Mouse (Mus musculus): ENCODE measurements around the gene Ldlrad3. TPM values are rescaled to one million over a fixed set of nuclear protein-coding genes. Genes with fewer than 3 reads are reported as not detected.

Gene Ldlrad3
- total RNA-seq, 1 experiment from 2014 or later: 8.8 TPM

- DNase-seq: no peak
These were observed 875 bp downstream of the Ldlrad3 start for GRCm38 (mm10) chr2:102185069-102185950.

DNA sequence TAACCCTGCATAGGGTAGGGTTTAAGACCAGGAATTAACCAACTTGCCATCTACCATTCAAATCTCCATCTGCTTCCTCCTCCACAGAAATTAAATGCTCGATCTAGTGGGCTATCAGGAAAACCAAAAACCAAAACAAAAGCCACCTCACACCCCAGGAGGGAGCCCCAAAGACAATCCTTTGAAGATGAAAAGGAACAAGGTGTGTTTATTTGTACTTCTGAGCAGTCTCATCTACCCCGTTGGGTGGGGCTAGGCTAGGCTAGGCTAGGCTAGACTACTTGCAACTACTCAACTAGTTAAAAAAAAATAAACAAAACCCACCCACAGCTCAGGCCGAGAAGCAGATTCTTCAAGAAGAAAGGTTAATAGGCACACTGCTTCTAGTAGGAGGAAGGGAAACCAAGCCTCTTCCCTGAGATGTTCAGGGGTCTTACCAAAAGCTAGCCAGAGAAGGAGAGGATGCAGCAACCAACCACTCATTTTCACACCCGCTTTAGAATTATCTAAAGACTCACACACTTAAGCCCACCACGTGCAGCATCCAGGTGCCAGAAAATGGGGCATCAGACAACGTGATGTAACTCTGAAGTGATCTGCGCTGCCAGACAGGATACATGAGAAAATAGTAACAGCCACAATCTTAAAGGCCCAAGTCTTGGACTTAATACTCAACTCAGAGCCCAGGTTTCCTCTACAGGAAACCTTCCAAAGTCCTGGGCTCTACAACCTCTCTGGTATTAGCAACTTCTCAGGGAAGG, 2.3 kb downstream of the Ldlrad3 start:
- DNase-seq: no peak

DNA sequence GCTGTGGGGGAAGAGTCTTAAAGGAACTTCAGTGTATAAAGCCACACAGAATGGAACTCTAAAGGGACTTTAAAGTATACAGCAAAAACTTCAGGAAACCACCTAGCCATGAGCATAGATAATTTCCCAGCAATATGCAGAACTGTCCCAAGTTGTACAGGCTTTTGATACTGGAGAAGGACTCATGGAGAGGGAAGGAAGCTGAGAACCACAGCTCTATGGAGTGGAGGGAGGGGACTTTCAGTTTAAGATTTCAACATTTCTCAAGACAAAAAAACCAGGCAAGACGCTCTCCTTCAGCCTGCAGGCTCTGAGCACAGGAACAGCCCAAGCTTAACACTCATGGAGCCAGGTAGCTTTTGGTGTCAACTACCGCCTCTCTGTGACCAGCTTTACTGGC, 4.7 kb downstream of the Ldlrad3 start:
- DNase-seq: no peak

GRCm38 (mm10) chr2:102176434-102176772, 9.8 kb downstream of the Ldlrad3 start:
- no peak for DNase-seq

DNA sequence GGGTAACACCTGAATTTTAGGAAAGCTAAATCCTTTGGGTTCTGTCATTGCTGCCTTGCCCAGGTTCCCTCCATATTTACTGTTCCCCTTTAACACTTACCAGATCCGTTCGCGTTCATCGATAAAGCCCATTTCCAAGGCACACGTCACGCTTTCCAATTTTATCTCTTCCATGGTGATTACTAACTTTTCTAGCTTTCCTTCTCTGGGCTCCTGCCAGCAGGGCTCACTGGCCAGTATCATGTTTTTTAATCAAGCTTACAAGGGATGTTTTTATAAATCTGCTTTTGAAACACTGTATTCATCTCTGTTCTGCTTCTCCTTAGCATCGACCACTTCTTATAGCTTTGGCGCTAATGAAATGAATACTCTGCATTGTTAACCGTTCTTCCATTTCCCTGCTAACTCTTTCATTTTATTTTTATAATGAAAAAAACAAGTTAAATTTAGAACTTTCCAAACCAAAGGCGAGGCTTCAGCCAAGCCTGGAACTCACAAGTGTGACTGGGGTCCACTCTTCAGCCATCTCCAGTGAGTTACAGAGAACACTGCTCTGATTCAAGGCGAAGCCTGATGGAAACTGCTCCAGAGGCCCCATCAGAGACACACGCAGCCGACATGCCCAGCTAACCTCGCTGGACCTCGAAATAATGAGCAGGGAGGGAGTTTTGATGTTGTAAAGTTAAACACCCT, 10.3 kb downstream of the Ldlrad3 start:
- DNase-seq: no peak

DNA sequence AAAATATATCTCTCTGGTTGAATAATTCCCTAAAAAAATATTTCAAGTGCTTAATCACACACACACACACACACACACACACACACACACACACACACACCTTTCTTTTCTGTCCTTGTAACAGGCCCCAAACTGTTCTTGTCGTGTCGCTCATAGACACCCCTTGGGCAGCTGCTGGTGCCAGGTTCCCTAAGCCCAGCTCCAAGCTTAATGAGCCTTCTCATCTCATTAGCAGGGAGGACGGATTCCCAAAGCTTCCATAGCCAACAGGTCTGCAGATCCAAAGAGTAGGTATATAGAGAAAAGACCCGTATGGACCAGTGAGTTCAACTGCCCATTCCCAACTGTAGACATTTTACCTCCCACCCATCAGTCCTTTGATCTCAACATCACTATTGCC, 13.7 kb downstream of the Ldlrad3 start:
- no peak for DNase-seq

- peak; percentile 53 for DNase-seq
These were observed 19.4 kb downstream of the Ldlrad3 start for GRCm38 (mm10) chr2:102166550-102167325.

DNA sequence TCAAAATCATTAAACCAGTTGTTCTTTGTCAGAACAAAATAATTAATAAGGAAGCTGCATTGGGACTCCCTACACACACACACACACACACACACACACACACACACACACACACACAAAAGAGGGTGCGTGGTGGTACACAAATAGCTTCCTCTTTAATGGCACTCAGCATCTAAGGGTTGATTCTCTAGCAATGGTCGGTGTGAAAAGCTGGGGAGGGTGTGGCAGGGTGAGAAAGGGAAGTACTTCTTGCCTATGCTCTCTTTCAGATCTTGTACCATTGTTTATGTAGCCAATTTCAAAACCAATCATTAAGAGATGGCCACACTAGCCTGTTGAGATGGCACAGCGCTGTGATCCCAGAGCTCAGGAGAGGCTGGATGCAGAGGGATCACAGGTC, 23.1 kb downstream of the Ldlrad3 start:
- DNase-seq: no peak

- no peak for DNase-seq
These were observed 28.6 kb downstream of the Ldlrad3 start for GRCm38 (mm10) chr2:102157555-102157954.

- no peak for DNase-seq
These were observed 29.2 kb downstream of the Ldlrad3 start for GRCm38 (mm10) chr2:102157010-102157409.

DNA sequence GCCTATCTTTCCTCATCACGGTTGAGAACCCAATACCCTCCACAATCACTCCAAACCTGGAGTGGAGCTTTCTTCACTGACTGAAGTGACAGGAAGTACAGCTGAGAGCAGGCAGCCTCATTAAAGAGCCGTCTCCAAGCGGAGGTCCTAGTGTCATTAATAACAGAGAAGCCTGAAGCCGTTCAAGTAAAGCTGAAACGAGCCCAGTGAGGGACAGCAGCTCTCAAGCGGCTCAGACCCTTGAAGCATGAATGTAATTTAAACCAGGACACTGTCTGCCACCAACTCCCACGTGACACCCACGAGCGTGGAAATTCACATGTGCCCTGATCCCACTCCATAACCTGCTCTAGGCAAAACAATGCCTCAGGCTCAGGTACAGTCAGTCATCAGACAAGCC, 29.7 kb downstream of the Ldlrad3 start:
- DNase-seq: no peak

DNA sequence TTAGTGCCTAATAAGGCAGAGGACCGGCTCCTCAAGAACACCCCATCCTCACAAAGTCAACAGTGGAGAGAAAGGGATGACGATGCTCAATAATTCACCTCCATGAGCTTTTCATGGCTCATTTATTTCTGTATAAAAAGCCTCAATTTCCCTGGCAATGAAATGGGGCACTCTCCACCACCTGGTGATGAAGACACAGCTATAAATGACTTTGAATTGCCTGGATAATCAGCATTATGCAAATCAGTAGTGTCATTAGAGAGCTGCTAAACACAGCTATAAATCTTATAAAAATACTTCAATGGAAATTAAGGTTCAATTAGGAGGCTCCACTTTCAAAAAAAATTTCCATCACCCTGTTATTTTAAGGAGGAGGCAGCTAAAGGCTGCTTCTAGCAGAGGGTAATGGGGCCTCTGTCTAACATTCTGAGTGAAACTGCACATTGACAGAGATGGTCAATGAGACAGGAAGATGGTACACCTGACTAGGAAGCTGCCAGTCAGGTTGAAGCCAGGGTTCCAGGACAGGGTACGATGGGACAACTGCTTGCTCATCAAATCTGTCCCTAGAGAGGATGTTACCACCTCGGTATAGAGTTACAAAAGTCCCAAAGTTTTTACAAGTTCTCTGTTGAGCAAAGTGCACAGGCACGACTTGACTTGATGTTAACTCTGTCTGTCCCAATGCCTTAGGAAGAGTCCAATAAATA, 30.7 kb downstream of the Ldlrad3 start:
- DNase-seq: no peak

- DNase-seq: no peak
These were observed 31.4 kb downstream of the Ldlrad3 start for GRCm38 (mm10) chr2:102154771-102155211.

- DNase-seq: no peak
These were observed 31.9 kb downstream of the Ldlrad3 start for GRCm38 (mm10) chr2:102154328-102154727.

DNA sequence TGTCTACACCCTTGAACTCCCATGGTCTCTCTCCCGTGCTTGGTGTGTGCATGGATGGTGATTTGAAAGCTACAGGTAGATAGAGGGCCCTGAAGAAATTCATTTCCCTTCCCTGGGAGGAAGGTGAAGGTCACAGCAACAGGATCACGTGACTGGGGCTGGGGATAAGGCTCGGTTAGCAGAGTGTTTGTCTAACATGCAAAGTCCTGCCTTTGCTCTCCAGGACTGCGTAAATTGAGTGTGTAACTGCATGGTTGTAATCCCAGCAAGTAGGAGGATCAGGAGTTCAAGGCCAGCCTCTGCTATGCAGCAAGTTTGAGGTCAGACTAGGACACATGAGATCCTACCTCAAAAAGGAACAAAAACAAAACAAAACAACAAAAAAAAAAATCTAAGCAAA, 32.7 kb downstream of the Ldlrad3 start:
- no peak for DNase-seq

DNA sequence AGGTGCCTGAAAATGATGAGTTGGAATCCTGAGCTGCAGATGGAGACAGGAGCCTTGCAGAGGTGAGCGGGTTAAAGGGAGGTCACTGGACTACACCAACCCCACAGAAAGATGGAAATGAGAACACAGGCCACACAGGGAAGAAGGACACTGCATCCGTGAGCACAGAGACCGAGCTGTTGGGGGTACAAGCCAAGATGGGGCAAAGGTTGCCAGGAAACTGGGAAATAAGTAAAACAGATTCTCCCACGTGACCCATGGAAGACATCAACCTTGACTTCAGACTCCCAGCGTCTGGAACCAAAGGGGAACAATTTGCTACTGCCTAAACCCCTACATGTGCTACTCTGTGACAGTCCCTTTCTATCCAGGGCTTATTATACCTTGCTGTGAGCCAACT, 33.3 kb downstream of the Ldlrad3 start:
- no peak for DNase-seq

DNA sequence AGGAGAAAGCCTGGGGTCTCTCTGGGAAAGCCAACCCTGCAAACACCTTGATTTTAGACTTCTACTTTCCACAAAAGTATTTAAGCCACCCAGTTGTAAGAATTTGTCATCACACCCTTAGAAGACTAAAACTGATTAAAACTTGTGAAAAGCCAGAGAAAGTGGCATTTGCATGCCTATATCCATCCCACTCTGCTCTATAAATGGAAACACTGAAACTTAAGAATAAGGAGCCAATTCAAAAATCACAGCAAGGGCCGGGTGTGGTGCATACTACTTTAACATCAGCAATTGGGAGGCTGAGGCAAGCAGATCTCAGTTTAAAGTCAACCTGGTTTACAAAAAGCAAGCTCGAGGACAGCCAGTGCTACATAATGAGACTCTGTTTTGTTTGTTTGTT, 37.1 kb downstream of the Ldlrad3 start:
- no peak for DNase-seq

- DNase-seq: no peak
These were observed 38.1 kb downstream of the Ldlrad3 start for GRCm38 (mm10) chr2:102148093-102148492.

GRCm38 (mm10) chr2:102147561-102147960, 38.6 kb downstream of the Ldlrad3 start:
- no peak for DNase-seq

DNA sequence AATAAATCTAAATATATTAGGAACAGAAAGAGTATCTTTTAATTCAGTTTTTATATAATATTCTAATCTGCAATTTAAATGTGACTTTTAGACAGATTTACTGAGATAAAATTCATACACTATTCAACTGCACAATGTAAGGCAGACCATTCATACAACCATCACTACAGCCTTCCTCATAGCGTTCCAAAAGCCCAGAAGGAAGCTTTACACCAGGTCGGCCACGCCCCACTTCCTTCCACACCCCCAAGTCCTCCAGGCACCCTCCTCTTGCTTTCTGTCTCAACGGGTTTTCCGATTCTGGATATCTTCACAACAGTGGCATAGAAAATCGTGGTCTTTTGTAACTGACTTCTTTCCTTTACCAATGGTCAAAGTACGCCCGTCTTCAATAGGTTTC, 39.8 kb downstream of the Ldlrad3 start:
- DNase-seq: no peak

DNA sequence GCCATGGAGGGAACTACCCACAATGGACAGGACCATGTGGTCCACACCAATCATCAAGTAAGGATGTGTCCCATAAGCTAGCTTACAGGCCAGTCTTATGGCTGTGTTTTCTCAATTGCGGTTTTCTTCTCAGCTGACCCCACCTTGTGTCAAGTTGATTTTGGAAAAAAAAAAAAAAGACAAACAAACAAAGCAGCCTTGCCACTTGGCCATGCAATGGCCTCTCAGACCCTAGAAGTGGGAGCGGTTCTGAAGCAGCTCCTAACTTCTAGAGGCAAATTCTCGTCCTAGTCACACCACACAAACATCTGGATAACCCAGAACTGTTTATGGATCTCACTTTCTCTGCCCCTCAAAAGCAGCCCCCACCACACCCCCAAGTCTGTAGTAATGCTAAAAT, 41.1 kb downstream of the Ldlrad3 start:
- DNase-seq: no peak

- DNase-seq: no peak
These were observed 41.9 kb downstream of the Ldlrad3 start for GRCm38 (mm10) chr2:102144311-102144710.
